In the genomic region with DNA sequence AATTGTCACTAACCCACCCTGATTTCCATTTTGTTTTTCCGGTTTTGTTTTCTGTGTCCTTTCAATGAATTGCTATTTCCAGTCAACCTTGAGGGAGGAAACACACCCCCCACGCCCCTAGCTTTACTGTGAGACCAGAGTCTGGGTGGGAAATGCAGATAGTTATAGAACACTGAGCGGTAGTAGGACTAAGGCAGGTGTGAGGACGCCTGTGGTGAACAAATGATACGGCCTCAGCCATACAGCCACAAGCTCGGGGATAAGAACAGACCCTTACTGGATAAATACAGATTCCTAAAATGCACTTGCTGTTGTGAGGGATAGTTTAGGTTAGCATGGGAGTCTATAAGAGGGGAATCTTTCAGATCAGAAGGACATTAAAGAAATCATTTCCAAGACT, we compare ENCODE assay signal across 26 mouse cellular contexts.
DNase-seq lines count a peak whose midpoint lies in the region; ATAC-seq and TF ChIP-seq lines count a peak whose summit lies in the region.
"Had no signal": no experiment of that assay in that cellular context is flagged by ENCODE, and none has a peak within 500 bp of the region (broad histone marks: within the 10 kb centered on the region; RNA-seq: fewer than 3 reads in every experiment).

No protein-coding gene starts in this region.

- no peak for TF ChIP-seq CTCF in stomach, postnatal 0 days (IDR thresholded peaks at IDR 0.05; ENCODE audit: low read depth)
- TF ChIP-seq CTCF in cerebellum, adult 2 months (IDR thresholded peaks at IDR 0.05; ENCODE audit: borderline replicate concordance, insufficient read depth, low read depth, low read length), result no peak

- no peak for ATAC-seq in liver, embryonic 13.5 days (ENCODE audit: low read depth)
- 0 out of 2 replicates have a peak, but pooled peaks have one; percentile 14 for ATAC-seq in stomach, postnatal 0 days (ENCODE audit: low FRiP score, low TSS enrichment)
- ATAC-seq: forebrain, embryonic 14.5 days; liver, postnatal 0 days had no signal

- no peaks in the 10 kb centered on the region for H3K36me3 ChIP-seq in liver, embryonic 13.5 days
- H3K36me3 ChIP-seq in macrophage (ENCODE audit: inconsistent target), result no peaks in the 10 kb centered on the region
- no peaks in the 10 kb centered on the region for H3K36me3 ChIP-seq in stomach, postnatal 0 days (ENCODE audit: control insufficient read depth, insufficient read depth, low read length)
- H3K36me3 ChIP-seq: limb, embryonic 12.5 days had no signal

- no peak for TF ChIP-seq POLR2A in cerebellum, adult 2 months (IDR thresholded peaks at IDR 0.05; ENCODE audit: borderline replicate concordance, insufficient read depth, low read length)

- no peaks in the 10 kb centered on the region for H3K9me3 ChIP-seq in liver, embryonic 13.5 days (replicated peaks)
- H3K9me3 ChIP-seq in stomach, postnatal 0 days (ENCODE audit: control insufficient read depth, low read length), result no peaks in the 10 kb centered on the region

- 0 out of 2 replicates have a peak, but pooled peaks cover 6% of the 10 kb centered on the region for H3K79me2 ChIP-seq in macrophage (ENCODE audit: inconsistent target)

- H3K4me3 ChIP-seq in liver, embryonic 13.5 days (replicated peaks), result no peak overlapping the region
- no peak overlapping the region for H3K4me3 ChIP-seq in macrophage (ENCODE audit: inconsistent target)
- no peak overlapping the region for H3K4me3 ChIP-seq in stomach, postnatal 0 days (ENCODE audit: low read depth, low read length)
- no peak overlapping the region for H3K4me3 ChIP-seq in cerebellum, adult 2 months (replicated peaks; ENCODE audit: insufficient read depth, low read depth, low read length)
- H3K4me3 ChIP-seq: heart, embryonic 12.5 days; left cerebral cortex, adult 2 months; limb, embryonic 12.5 days; myocyte; neural tube, embryonic 12.5 days had no signal

- H3K9ac ChIP-seq in liver, embryonic 13.5 days, result no peak overlapping the region
- H3K9ac ChIP-seq in stomach, postnatal 0 days (ENCODE audit: low read length), result no peak overlapping the region
- H3K9ac ChIP-seq: heart, embryonic 12.5 days; hindbrain, embryonic 14.5 days; limb, embryonic 12.5 days; liver, postnatal 0 days; neural tube, embryonic 12.5 days had no signal

- H3K27me3 ChIP-seq in liver, embryonic 13.5 days, result 0 out of 2 replicates have a peak, but pooled peaks cover 3% of the 10 kb centered on the region
- no peaks in the 10 kb centered on the region for H3K27me3 ChIP-seq in stomach, postnatal 0 days (ENCODE audit: control insufficient read depth, insufficient read depth, low read length)
- no peaks in the 10 kb centered on the region for H3K27me3 ChIP-seq in cerebellum, adult 2 months (ENCODE audit: control insufficient read depth, insufficient read depth, low read length)
- H3K27me3 ChIP-seq: heart, embryonic 12.5 days; limb, embryonic 12.5 days; neural tube, embryonic 12.5 days had no signal

- peaks cover 29% of the 10 kb centered on the region for H3K4me1 ChIP-seq in liver, embryonic 13.5 days (replicated peaks)
- no peaks in the 10 kb centered on the region; the same call in 1 of the 2 replicates for H3K4me1 ChIP-seq in stomach, postnatal 0 days (replicated peaks; ENCODE audit: control insufficient read depth, insufficient read depth)
- H3K4me1 ChIP-seq in cerebellum, adult 2 months (ENCODE audit: control insufficient read depth, insufficient read depth, low read length), result peaks cover 3% of the 10 kb centered on the region; the same call in 1 of the 2 replicates

- WGBS in liver, embryonic 13.5 days (ENCODE audit: insufficient replicate concordance), result 59% methylated on average over 6 of the region's 6 CpGs
- WGBS in macrophage (ENCODE audit: missing documents), result 98% methylated on average over 6 of the region's 6 CpGs
- WGBS in stomach, postnatal 0 days, result 70% methylated on average over 6 of the region's 6 CpGs
- WGBS in cerebellum, adult 2 months, result 87% methylated on average over 6 of the region's 6 CpGs

- DNase-seq in liver, embryonic 13.5 days, result no peak
- DNase-seq in liver (no peak), R1 (ENCODE audit: low read depth, low spot score) (peak; percentile 63)
- no peak for DNase-seq in stomach, postnatal 0 days (ENCODE audit: low spot score)
- DNase-seq in layer of hippocampus, adult 9-11 months, result no peak
- DNase-seq in cerebellum, adult 2 months, result no peak
- DNase-seq: adrenal gland, adult 8-10 months; cerebellum, adult 8-10 months; cerebellum, postnatal 25 days; gastrocnemius, postnatal 14 days; heart, adult 18-20 months; kidney, adult 9 months; kidney, postnatal 10 days; liver, postnatal 0 days; right cerebral cortex, adult 18-20 months; thymus, postnatal 25 days had no signal

- TF ChIP-seq EP300 in stomach, postnatal 0 days (optimal IDR thresholded peaks at IDR 0.05), result no peak

- H3K4me2 ChIP-seq in liver, embryonic 13.5 days, result 0 out of 2 replicates have a peak overlapping the region, but pooled peaks have one; percentile 11
- no peak overlapping the region for H3K4me2 ChIP-seq in stomach, postnatal 0 days (replicated peaks; ENCODE audit: low read depth)
- H3K4me2 ChIP-seq: heart, embryonic 12.5 days; hindbrain, embryonic 14.5 days; limb, embryonic 12.5 days; liver, embryonic 11.5 days; midbrain, embryonic 11.5 days; neural tube, embryonic 12.5 days had no signal

- H3K27ac ChIP-seq in liver, embryonic 13.5 days, result no peak overlapping the region
- H3K27ac ChIP-seq in macrophage, result peak overlapping the region; percentile 32
- H3K27ac ChIP-seq in stomach, postnatal 0 days (replicated peaks), result peak overlapping the region; percentile 84
- no peak overlapping the region for H3K27ac ChIP-seq in cerebellum, adult 2 months (ENCODE audit: insufficient read depth, low read length)
- H3K27ac ChIP-seq: hindbrain, embryonic 14.5 days; left cerebral cortex, adult 2 months; limb, embryonic 12.5 days; neural tube, embryonic 12.5 days had no signal

Comparison
In these comparisons a context has a peak if more than half of its experiments do, and no peak if none do; other contexts are left out.
1. H3K27ac ChIP-seq: peak in macrophage (single experiment) and stomach, postnatal 0 days (single experiment); none in liver, embryonic 13.5 days (single experiment) and cerebellum, adult 2 months (single experiment).